Mouse (Mus musculus): ENCODE results near the gene Stat3. TPM values are rescaled to one million over a fixed set of nuclear protein-coding genes. Genes with fewer than 3 reads are reported as not detected.

Stat3 gene
- polyA plus RNA-seq, 1 experiment, result 65.1 TPM

GRCm38 (mm10) chr11:100916432-100916971 is 22.8 kb downstream of the Stat3 start:
- Histone ChIP-seq H3K27ac (ENCODE audit: insufficient read depth, low read length) (no peak overlapping the region), H3K27me3 (ENCODE audit: control insufficient read depth, insufficient read depth, low read length) (no peaks in the 10 kb centered on the region), H3K4me3 (ENCODE audit: extremely low read depth, insufficient read depth, insufficient read length) (no peak overlapping the region), H3K4me1 (ENCODE audit: control insufficient read depth, insufficient read depth, insufficient read length) (no peaks in the 10 kb centered on the region; the same call in 1 of the 2 replicates), H3K36me3 (ENCODE audit: control insufficient read depth, insufficient read depth, low read length) (peaks cover 9% of the 10 kb centered on the region)
- no peak for DNase-seq (ENCODE audit: low read depth in 1 of 2, low spot score in 2 of 2)
- WGBS, result 93% methylated on average over 4 of the region's 4 CpGs
- TF ChIP-seq CTCF (IDR thresholded peaks at IDR 0.05; ENCODE audit: extremely low read depth, insufficient read depth, insufficient read length, insufficient replicate concordance) (no peak), POLR2A (IDR thresholded peaks at IDR 0.05; ENCODE audit: low read depth, low read length) (no peak)

- TF ChIP-seq POLR2A (IDR thresholded peaks at IDR 0.05; ENCODE audit: low read depth, low read length), result no peak
- peaks cover 11% of the 10 kb centered on the region for H3K36me3 ChIP-seq (ENCODE audit: control insufficient read depth, insufficient read depth, low read length)
- no peak overlapping the region for H3K4me3 ChIP-seq (ENCODE audit: extremely low read depth, insufficient read depth, insufficient read length)
- WGBS, result 91% methylated on average over 3 of the region's 3 CpGs
- no peak for DNase-seq (ENCODE audit: low read depth in 1 of 2, low spot score in 2 of 2)
- no peak overlapping the region for H3K27ac ChIP-seq (ENCODE audit: insufficient read depth, low read length)
- no peaks in the 10 kb centered on the region; the same call in 1 of the 2 replicates for H3K4me1 ChIP-seq (ENCODE audit: control insufficient read depth, insufficient read depth, insufficient read length)
- no peaks in the 10 kb centered on the region for H3K27me3 ChIP-seq (ENCODE audit: control insufficient read depth, insufficient read depth, low read length)
Observed at GRCm38 (mm10) chr11:100915063-100915462, 24.3 kb downstream of the Stat3 start.

- Histone ChIP-seq H3K36me3 (ENCODE audit: control insufficient read depth, insufficient read depth, low read length) (peaks cover 11% of the 10 kb centered on the region), H3K27me3 (ENCODE audit: control insufficient read depth, insufficient read depth, low read length) (no peaks in the 10 kb centered on the region), H3K27ac (ENCODE audit: insufficient read depth, low read length) (no peak overlapping the region), H3K4me3 (ENCODE audit: extremely low read depth, insufficient read depth, insufficient read length) (no peak overlapping the region), H3K4me1 (ENCODE audit: control insufficient read depth, insufficient read depth, insufficient read length) (no peaks in the 10 kb centered on the region; the same call in 1 of the 2 replicates)
- DNase-seq (ENCODE audit: low read depth in 1 of 2, low spot score in 2 of 2), result no peak
- TF ChIP-seq POLR2A (IDR thresholded peaks at IDR 0.05; ENCODE audit: low read depth, low read length) (no peak), CTCF (IDR thresholded peaks at IDR 0.05; ENCODE audit: extremely low read depth, insufficient read depth, insufficient read length, insufficient replicate concordance) (no peak)
- 88% methylated on average over 5 of the region's 5 CpGs for WGBS
Observed at GRCm38 (mm10) chr11:100914415-100914814, 24.9 kb downstream of the Stat3 start.

DNA sequence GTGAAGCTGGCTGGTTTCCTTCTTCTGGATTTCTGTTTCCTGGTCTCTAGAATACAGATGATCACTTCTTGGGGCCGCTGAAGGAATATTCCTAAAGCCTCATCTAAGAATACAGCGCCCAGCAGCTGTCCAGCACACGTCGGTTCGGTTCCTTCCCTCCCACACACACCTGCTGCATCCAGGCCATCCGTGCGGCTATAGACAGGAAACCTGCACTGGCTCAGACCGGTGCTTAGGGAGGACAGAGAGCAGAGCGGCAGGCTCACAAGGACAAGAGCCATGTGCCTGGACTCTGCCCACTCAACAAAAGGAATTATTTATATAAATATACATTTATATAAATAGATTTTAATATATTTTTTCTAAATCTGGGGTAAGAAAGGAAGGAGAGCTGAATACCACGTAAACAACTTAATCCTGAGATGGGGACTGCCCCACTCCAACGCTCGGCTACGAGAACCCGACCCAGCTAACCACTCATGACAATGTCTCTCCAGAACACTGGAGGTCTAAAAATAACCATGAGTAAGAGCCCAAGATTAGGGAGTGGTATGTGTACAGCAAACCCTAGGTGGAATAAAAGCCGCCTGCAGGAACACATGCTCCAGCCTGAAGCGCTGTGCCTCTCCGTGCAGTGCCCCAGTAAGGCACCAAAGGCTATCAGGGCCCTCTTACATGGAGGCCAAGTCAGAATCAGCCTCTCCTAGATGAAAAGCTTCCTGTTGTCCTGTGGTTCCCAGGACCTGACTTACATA is 26.8 kb downstream of the Stat3 start:
- TF ChIP-seq POLR2A (IDR thresholded peaks at IDR 0.05; ENCODE audit: low read depth, low read length) (no peak), CTCF (IDR thresholded peaks at IDR 0.05; ENCODE audit: extremely low read depth, insufficient read depth, insufficient read length, insufficient replicate concordance) (no peak)
- no peak overlapping the region for H3K27ac ChIP-seq (ENCODE audit: insufficient read depth, low read length)

DNA sequence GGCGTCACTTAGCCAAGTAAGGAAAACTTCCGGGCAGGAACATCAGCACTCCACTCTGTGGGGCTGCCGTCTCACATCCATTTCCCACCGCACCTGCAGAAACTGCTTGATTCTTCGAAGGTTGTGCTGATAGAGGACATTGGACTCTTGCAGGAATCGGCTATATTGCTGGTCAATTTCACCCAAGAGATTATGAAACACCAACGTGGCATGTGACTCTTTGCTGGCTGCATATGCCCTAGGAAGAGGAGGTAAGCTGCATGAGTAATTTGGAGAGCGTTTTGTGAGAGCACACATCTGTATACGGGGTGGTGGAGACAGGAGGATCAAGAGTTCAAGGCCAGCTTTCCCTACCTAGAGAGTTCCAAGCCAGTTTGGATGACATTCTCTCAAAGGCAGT is 30.8 kb downstream of the Stat3 start:
- no peak for DNase-seq (ENCODE audit: low read depth in 1 of 2, low spot score in 2 of 2)
- H3K27ac ChIP-seq (ENCODE audit: insufficient read depth, low read length), result no peak overlapping the region
- 93% methylated on average over 9 of the region's 9 CpGs for WGBS
- no peaks in the 10 kb centered on the region for H3K4me1 ChIP-seq (ENCODE audit: control insufficient read depth, insufficient read depth, insufficient read length)
- H3K4me3 ChIP-seq (ENCODE audit: extremely low read depth, insufficient read depth, insufficient read length), result no peak overlapping the region
- H3K36me3 ChIP-seq (ENCODE audit: control insufficient read depth, insufficient read depth, low read length), result peaks cover 43% of the 10 kb centered on the region
- H3K27me3 ChIP-seq (ENCODE audit: control insufficient read depth, insufficient read depth, low read length), result no peaks in the 10 kb centered on the region
- no peak for TF ChIP-seq POLR2A (IDR thresholded peaks at IDR 0.05; ENCODE audit: low read depth, low read length)
- TF ChIP-seq CTCF (IDR thresholded peaks at IDR 0.05; ENCODE audit: extremely low read depth, insufficient read depth, insufficient read length, insufficient replicate concordance), result no peak

More for the DNA sequence above, 26.8 kb downstream of the Stat3 start:
- H3K36me3 ChIP-seq (ENCODE audit: control insufficient read depth, insufficient read depth, low read length), result peaks cover 21% of the 10 kb centered on the region
- no peak overlapping the region for H3K4me3 ChIP-seq (ENCODE audit: extremely low read depth, insufficient read depth, insufficient read length)
- no peaks in the 10 kb centered on the region for H3K27me3 ChIP-seq (ENCODE audit: control insufficient read depth, insufficient read depth, low read length)
- WGBS, result 88% methylated on average over 17 of the region's 17 CpGs
- DNase-seq (ENCODE audit: low read depth in 1 of 2, low spot score in 2 of 2), result no peak
- no peaks in the 10 kb centered on the region; the same call in 1 of the 2 replicates for H3K4me1 ChIP-seq (ENCODE audit: control insufficient read depth, insufficient read depth, insufficient read length)

DNA sequence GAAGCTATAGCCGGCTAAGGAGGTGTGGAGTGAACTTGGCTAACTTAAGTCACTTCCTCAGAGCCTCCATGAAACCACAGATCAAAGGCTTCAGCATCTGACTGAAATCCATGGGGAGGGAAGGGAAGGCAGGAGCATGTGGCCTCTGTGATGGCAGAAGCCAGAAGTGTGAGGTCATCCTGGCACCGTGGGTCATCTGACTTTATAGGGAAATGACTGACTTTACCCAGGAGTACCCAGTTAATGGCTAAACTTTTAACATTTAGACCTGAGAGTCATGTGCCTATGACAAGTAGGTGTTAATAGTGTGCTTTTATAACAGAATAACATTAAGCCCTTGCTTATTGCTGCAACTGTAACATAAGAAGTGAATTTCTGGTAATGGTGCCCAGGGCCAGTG is 31.2 kb downstream of the Stat3 start:
- no peaks in the 10 kb centered on the region for H3K27me3 ChIP-seq (ENCODE audit: control insufficient read depth, insufficient read depth, low read length)
- no peak overlapping the region for H3K27ac ChIP-seq (ENCODE audit: insufficient read depth, low read length)
- TF ChIP-seq POLR2A (IDR thresholded peaks at IDR 0.05; ENCODE audit: low read depth, low read length), result no peak
- no peak for TF ChIP-seq CTCF (IDR thresholded peaks at IDR 0.05; ENCODE audit: extremely low read depth, insufficient read depth, insufficient read length, insufficient replicate concordance)
- H3K4me1 ChIP-seq (ENCODE audit: control insufficient read depth, insufficient read depth, insufficient read length), result no peaks in the 10 kb centered on the region
- 90% methylated on average over 2 of the region's 2 CpGs for WGBS
- no peak overlapping the region for H3K4me3 ChIP-seq (ENCODE audit: extremely low read depth, insufficient read depth, insufficient read length)
- peaks cover 48% of the 10 kb centered on the region for H3K36me3 ChIP-seq (ENCODE audit: control insufficient read depth, insufficient read depth, low read length)
- DNase-seq (ENCODE audit: low read depth in 1 of 2, low spot score in 2 of 2), result no peak

DNA sequence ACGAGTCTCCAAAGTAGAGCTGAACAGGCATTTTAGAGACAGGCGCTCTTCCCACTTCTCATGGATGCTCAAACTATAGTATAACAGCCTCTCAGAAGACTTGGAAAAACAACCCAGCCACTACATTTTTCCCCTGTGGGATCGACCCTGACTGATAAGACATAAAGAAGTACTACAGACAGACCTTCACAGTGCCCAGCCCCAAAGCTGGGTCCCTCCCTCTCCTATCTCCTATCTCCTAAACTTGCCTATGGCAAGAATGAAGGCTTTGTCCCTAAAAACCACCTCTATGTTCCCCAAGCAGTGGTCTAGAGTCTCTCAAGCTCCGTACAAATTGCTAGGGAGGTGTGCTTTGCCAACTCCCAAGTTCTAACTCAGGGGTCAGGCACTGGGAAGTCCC is 32.5 kb downstream of the Stat3 start:
- Histone ChIP-seq H3K4me3 (ENCODE audit: extremely low read depth, insufficient read depth, insufficient read length) (no peak overlapping the region), H3K27ac (ENCODE audit: insufficient read depth, low read length) (no peak overlapping the region), H3K27me3 (ENCODE audit: control insufficient read depth, insufficient read depth, low read length) (no peaks in the 10 kb centered on the region), H3K4me1 (ENCODE audit: control insufficient read depth, insufficient read depth, insufficient read length) (no peaks in the 10 kb centered on the region), H3K36me3 (ENCODE audit: control insufficient read depth, insufficient read depth, low read length) (peaks cover 50% of the 10 kb centered on the region)
- no peak for DNase-seq (ENCODE audit: low read depth in 1 of 2, low spot score in 2 of 2)
- TF ChIP-seq CTCF (IDR thresholded peaks at IDR 0.05; ENCODE audit: extremely low read depth, insufficient read depth, insufficient read length, insufficient replicate concordance) (no peak), POLR2A (IDR thresholded peaks at IDR 0.05; ENCODE audit: low read depth, low read length) (no peak)
- WGBS, result 87% methylated on average over 4 of the region's 4 CpGs
